Mouse (Mus musculus) E14TG2a.4 (cell line): ENCODE measurements around the gene Col1a1.

Source experiments
- CTCF ChIP-seq: conservative IDR thresholded peaks from 2 replicates; pipeline ENCODE4 v1.5.1; 2014; ENCODE audit warnings: low read length
- NANOG ChIP-seq: IDR thresholded peaks from 2 replicates; pipeline ENCODE4 v1.6.1; 2014; ENCODE audit warnings: borderline replicate concordance, low read length, mixed read lengths
- POU5F1 ChIP-seq: IDR thresholded peaks from 2 replicates; pipeline ENCODE4 v1.6.1; 2014; ENCODE audit warnings: low read length, borderline replicate concordance

- no peak for TF ChIP-seq CTCF
- TF ChIP-seq NANOG = no peak
- no peak for TF ChIP-seq POU5F1
Observed at GRCm38 (mm10) chr11:94962534-94963101, 26.6 kb downstream of the Col1a1 start.
